Mouse (Mus musculus) embryonic facial prominence, embryonic 14.5 days (tissue): ENCODE measurements around the gene Gde1. TPM values are rescaled to one million over a fixed set of nuclear protein-coding genes. Genes with fewer than 3 reads are reported as not detected.

Experiments
- ATAC-seq: fragments of 200-750 bp; cut with Nextera tagmentation; 2 replicates; pipeline ENCODE4 v1.8.0; 2017; ENCODE audit warnings: low read depth, moderate number of reproducible peaks, moderate TSS enrichment
- DNase-seq: peaks from one replicate; pipeline ENCODE4 v3.0.0-alpha.2; 2015; ENCODE audit warnings: low spot score
- H3K27ac ChIP-seq: fragments of 300-500 bp; sonication (generic); replicated peaks from 2 replicates; pipeline ENCODE4 v1.5.1; 2014; ENCODE audit warnings: low read depth, mild to moderate bottlenecking, low read length, moderate library complexity
- H3K27me3 ChIP-seq: fragments of 300-500 bp; sonication (generic); replicated peaks from 2 replicates; pipeline ENCODE4 v1.6.1; 2014; ENCODE audit warnings: low read length; ENCODE audit not compliant: control insufficient read depth, insufficient read depth
- H3K36me3 ChIP-seq: fragments of 300-500 bp; sonication (generic); 2 replicates; pipeline ENCODE4 v1.6.1; 2014; ENCODE audit warnings: low read length, mixed read lengths; ENCODE audit not compliant: control insufficient read depth, insufficient read depth
- H3K4me1 ChIP-seq: fragments of 300-500 bp; sonication (generic); 2 replicates; pipeline ENCODE4 v1.6.1; 2014; ENCODE audit warnings: antibody characterized with exemption, low read length; ENCODE audit not compliant: control insufficient read depth, insufficient read depth
- H3K4me2 ChIP-seq: fragments of 300-500 bp; sonication (generic); 2 replicates; pipeline ENCODE4 v1.6.1; 2014; ENCODE audit warnings: low read depth, mild to moderate bottlenecking, low read length, moderate library complexity, mixed read lengths
- H3K4me3 ChIP-seq: fragments of 300-500 bp; sonication (generic); 2 replicates; pipeline ENCODE4 v1.5.1; 2014; ENCODE audit warnings: low read depth, mild to moderate bottlenecking, low read length
- H3K9ac ChIP-seq: fragments of 300-500 bp; sonication (generic); 2 replicates; pipeline ENCODE4 v1.6.1; 2014; ENCODE audit warnings: low read depth, mild to moderate bottlenecking, low read length, moderate library complexity, mixed read lengths
- H3K9me3 ChIP-seq: fragments of 300-500 bp; sonication (generic); 2 replicates; pipeline ENCODE4 v1.6.1; 2016; ENCODE audit warnings: low read length; ENCODE audit not compliant: control insufficient read depth
- WGBS: fragments of 180-500 bp; shearing (Covaris S2); extraction: QIAGEN DNeasy Blood & Tissue Kit; methylation state at CpG from one replicate; pipeline ENCODE4 v1.1.7; 2014; 5-methylcytosine and 5-hydroxymethylcytosine counted together
- polyA plus RNA-seq: library from polyadenylated mRNA; unstranded; fragments of >200 nt; fragmentation: Nextera tagmentation; extraction: Ambion mirVana; gene quantifications from 2 replicates; pipeline ENCODE4 v1.2.1, GENCODE M21; 2014

The Gde1 gene
- polyA plus RNA-seq, 1 experiment from 2014 or later = 94.5 TPM

DNA sequence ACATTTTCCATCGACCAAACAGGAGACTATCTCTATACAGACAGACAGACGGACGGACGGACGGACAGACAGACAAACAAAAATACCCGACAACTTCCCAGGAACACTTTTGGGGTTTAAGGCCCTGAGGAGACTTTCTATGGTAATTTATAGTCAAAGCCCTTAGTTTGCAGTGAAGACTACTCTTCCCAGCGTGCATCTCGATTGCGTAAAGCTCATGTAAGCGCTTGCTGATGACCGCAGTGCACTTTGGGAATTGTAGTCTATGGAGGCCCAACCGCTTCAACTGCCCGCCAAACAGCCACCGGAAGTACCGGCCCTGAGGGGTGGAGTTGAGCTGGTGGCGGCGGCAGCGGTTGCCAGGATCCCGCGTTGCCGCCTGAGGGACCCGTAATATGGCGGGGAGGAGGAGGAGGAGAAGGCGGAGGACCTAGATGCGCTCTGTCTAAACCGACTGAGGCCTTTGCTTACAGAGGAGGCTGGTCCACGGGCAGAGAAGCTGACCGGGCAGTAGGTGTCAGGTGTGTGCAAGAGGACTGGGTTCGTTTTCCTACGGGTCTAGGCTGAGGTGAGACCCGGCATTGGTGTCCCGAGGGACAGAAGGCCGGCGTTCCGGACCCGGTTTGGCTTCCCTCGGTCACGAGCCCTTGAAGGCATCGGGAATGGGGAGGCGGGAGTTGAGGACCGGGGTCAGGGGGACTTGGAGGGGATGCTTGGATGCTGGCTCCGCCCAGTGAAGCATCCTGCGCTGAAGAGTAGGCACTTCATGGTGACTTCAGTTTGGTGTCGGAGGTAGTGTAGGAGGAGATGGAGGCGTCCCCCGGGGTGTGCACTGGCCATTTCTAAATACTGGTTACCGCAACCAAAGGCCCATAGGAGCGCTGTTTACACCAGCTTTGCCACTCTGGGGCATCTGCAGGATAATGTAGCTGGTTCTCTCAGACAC is 6.9 kb upstream of the Gde1 start, which contains the start of gene Ccp110:
Gene Ccp110, plus strand, starts transcription at position 325 of the 946 bp plus-strand sequence.
- DNase-seq (peak; percentile 99), ATAC-seq (peak; percentile 98)
- H3K9me3 ChIP-seq = no peaks in the 10 kb centered on the region
- no peak within 1 kb of the TSS; the same call in 1 of the 2 replicates for H3K27ac ChIP-seq
- H3K4me3 ChIP-seq = peak within 1 kb of the TSS; percentile 80
- peak within 1 kb of the TSS; percentile 76 for H3K9ac ChIP-seq
- H3K4me2 ChIP-seq = peak within 1 kb of the TSS; percentile 73
- 1% methylated on average over 41 of the region's 48 CpGs for WGBS
- H3K27me3 ChIP-seq = no peaks in the 10 kb centered on the region
- H3K4me1 ChIP-seq = peaks cover 4% of the 10 kb centered on the region; the same call in 1 of the 2 replicates
- H3K36me3 ChIP-seq = peaks cover 13% of the 10 kb centered on the region; the same call in 1 of the 2 replicates

DNA sequence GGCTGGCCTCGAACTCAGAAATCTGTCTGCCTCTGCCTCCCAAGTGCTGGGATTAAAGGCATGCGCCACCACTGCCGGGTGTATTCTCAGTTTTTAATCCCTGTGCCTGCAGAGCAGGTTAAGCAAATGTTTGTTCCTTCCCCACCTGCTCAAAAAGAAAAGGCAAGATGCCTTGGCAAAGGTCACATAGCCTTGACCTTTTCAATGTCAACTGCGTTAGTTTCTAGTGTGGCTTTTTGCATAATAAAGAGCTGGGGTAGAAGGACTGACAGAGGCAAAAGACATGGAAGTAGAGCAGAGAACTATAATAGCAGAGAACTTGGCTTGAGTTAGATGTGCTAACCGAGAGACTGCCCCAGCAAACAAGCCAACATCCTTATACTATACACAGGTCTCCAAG is 5.2 kb upstream of the Gde1 start:
- Histone ChIP-seq H3K27ac (no peak overlapping the region), H3K9me3 (no peaks in the 10 kb centered on the region), H3K9ac (no peak overlapping the region), H3K36me3 (0 out of 2 replicates have a peak, but pooled peaks cover 6% of the 10 kb centered on the region), H3K4me3 (no peak overlapping the region), H3K4me2 (no peak overlapping the region), H3K27me3 (no peaks in the 10 kb centered on the region), H3K4me1 (peaks cover 4% of the 10 kb centered on the region; the same call in 1 of the 2 replicates)
- ATAC-seq = no peak
- no peak for DNase-seq
- 68% methylated on average over 5 of the region's 5 CpGs for WGBS

DNA sequence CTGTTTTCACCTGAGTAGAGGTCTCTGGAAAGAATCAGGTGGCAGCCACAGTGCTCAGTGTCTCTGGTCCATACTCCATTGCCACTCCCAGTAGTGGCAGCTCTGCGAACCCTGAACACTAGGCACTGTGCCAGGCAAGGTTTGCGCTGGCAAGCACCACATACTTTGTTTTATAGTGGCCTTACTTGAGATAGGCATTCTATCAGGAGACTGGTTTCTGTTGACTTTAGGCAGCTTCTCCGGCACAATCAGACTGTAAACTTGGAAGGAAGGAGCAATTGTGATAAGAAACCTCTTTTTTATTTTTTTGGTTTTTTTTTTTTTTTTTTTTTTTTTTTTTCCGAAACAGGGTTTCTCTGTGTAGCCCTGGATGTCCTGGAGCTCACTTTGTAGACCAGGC is 2.4 kb upstream of the Gde1 start:
- DNase-seq = no peak

DNA sequence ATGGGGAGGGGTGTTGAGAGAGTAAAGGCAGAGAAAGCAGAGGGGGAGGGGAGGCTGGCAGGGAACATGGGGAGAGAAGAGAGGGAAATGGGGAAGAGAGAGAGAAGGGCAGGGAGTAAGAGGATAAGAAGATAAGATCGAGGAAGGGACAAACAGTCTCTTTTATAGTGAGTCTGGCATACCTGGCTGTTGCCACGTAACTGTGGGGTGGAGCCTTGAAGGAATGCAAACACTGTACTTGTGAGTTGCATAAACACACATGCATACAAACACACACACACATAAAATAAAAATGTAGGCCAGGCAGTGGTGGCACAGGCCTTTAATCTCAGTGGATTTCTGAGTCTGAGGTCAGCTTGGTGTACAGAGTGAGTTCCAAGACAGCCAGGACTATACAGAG is 1.6 kb upstream of the Gde1 start:
- H3K27me3 ChIP-seq = no peaks in the 10 kb centered on the region
- DNase-seq (no peak), ATAC-seq (no peak)
- no peak overlapping the region for H3K27ac ChIP-seq
- H3K4me1 ChIP-seq = peaks cover 8% of the 10 kb centered on the region
- H3K9me3 ChIP-seq = no peaks in the 10 kb centered on the region
- H3K4me2 ChIP-seq = no peak overlapping the region
- no peak overlapping the region for H3K9ac ChIP-seq
- no peaks in the 10 kb centered on the region for H3K36me3 ChIP-seq
- no peak overlapping the region for H3K4me3 ChIP-seq
- 73% methylated on average over 2 of the region's 2 CpGs for WGBS

More for the DNA sequence above, 2.4 kb upstream of the Gde1 start:
- Histone ChIP-seq H3K27me3 (no peaks in the 10 kb centered on the region), H3K36me3 (no peaks in the 10 kb centered on the region), H3K9me3 (no peaks in the 10 kb centered on the region), H3K9ac (no peak overlapping the region), H3K27ac (no peak overlapping the region), H3K4me3 (no peak overlapping the region), H3K4me2 (no peak overlapping the region), H3K4me1 (peaks cover 9% of the 10 kb centered on the region)
- ATAC-seq = no peak
- 90% methylated on average over 4 of the region's 4 CpGs for WGBS

DNA sequence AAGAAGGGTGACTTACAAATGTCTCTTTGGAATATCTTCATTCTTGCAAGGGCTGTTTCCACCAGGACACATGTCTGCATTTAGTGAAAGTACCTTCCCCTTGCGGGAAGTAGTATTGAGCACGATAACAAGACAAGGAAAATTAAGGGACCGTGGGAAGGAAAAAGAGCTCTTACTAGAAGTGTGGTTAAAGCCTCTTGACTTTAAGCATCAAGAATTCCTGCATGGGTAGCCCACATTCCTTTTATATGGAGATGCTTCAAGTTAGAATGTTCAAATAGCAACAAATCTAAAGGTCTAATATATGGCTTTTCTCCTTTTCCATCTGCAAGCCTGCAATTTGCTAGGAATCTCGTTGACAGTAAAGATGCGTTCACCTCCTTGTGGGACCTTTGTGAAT is 910 bp upstream of the Gde1 start:
- Histone ChIP-seq H3K4me1 (peaks cover 8% of the 10 kb centered on the region), H3K4me2 (no peak overlapping the region), H3K36me3 (no peaks in the 10 kb centered on the region), H3K9me3 (no peaks in the 10 kb centered on the region), H3K4me3 (no peak overlapping the region), H3K27ac (no peak overlapping the region), H3K9ac (no peak overlapping the region), H3K27me3 (no peaks in the 10 kb centered on the region)
- ATAC-seq (no peak), DNase-seq (no peak)
- 86% methylated on average over 5 of the region's 5 CpGs for WGBS

DNA sequence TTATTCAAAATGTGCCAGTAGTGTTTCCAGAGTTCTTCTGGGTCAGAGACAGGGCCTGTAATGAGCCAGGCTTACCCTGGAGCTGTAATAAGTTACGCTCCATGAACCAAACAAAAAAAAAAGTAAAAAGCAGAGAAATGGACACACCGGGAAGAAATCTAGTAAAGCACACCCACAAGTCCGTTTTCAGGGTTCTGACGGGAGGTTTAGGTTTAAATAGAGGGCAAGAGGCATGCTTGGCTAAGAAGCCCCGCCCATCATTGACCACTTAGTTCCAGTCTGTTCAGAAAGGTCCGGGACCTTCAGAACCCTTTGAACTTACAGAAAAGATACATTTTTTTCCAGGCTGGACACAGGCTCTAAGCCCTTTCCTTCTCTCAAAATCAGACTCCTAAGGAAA is 473 bp upstream of the Gde1 start:
- no peaks in the 10 kb centered on the region for H3K36me3 ChIP-seq
- 26% methylated on average over 6 of the region's 6 CpGs for WGBS
- DNase-seq (no peak), ATAC-seq (no peak)
- no peaks in the 10 kb centered on the region for H3K9me3 ChIP-seq
- H3K27ac ChIP-seq = peak overlapping the region; percentile 77; the same call in 1 of the 2 replicates
- peak overlapping the region; percentile 91 for H3K9ac ChIP-seq
- no peaks in the 10 kb centered on the region for H3K27me3 ChIP-seq
- H3K4me3 ChIP-seq = peak overlapping the region; percentile 89
- H3K4me2 ChIP-seq = peak overlapping the region; percentile 81
- H3K4me1 ChIP-seq = peaks cover 8% of the 10 kb centered on the region

DNA sequence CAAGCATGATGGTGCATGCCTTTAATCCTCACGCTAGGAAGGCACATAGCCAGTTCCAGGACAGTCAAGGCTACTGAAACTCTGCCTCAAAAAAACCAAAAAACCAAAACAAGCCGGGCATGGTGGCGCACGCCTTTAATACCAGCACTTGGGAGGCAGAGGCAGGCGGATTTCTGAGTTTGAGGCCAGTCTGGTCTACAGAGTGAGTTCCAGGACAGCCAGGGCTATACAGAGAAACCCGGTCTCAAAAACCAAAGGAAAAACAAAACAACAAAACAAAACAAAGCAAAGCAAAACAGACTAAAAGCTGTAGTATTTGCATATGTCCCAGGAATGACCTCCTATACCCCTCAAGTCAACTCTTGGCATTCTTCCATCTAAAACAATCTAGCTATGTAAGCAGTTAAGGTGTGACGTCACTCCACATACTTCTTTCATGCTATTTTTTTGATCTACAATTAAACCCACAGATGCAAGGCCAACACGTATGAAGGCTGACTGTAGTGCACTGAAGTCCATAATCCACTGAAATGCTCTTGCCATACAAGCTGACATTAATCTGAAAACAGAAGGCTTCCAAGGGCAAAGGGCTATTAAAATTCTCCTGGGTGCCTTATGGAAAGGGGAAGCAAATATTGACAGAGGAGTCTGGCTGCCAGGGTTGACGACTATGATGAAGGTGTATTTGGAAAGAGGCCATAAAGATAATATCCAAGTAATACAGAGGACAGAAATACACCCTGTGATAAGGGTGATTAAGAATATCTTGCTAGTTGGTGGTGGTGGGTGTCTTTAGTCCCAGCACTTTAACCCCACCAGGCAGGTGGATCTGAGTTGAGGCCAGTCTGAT is 1.4 kb downstream of the Gde1 start:
- DNase-seq (no peak), ATAC-seq (no peak)
- peaks cover 8% of the 10 kb centered on the region for H3K4me1 ChIP-seq
- no peak overlapping the region; the same call in 1 of the 2 replicates for H3K9ac ChIP-seq
- no peak overlapping the region for H3K27ac ChIP-seq
- no peaks in the 10 kb centered on the region for H3K9me3 ChIP-seq
- H3K4me3 ChIP-seq = peak overlapping the region; percentile 89
- H3K36me3 ChIP-seq = no peaks in the 10 kb centered on the region
- H3K27me3 ChIP-seq = no peaks in the 10 kb centered on the region
- H3K4me2 ChIP-seq = peak overlapping the region; percentile 81
- WGBS = 75% methylated on average over 9 of the region's 9 CpGs

DNA sequence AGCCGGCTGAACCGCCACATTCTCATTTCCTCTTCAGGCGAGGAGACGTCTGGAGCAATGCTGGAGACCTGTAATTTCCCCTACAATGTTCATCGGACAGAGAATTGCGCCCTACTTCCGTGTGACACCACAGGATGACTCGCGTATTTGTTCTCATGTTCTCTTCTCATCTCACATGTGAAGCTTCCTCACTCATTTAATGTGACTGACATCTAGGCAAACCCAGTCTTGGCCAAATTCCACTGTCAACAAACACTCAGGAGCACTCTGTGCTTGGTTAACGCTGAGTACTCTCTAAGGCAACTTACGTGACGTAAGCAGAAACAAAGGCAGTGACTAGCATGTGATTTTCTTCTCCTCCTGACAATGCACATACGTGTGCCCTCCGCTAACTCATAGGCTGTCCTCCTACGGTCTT is 2.4 kb downstream of the Gde1 start:
- H3K9ac ChIP-seq = no peak overlapping the region
- 88% methylated on average over 15 of the region's 15 CpGs for WGBS
- H3K4me2 ChIP-seq = no peak overlapping the region
- H3K27me3 ChIP-seq = no peaks in the 10 kb centered on the region
- peaks cover 4% of the 10 kb centered on the region for H3K36me3 ChIP-seq
- H3K27ac ChIP-seq = no peak overlapping the region
- no peak for ATAC-seq
- no peaks in the 10 kb centered on the region for H3K9me3 ChIP-seq
- peaks cover 8% of the 10 kb centered on the region for H3K4me1 ChIP-seq
- peak; percentile 21 for DNase-seq
- H3K4me3 ChIP-seq = no peak overlapping the region
